21 mouse cellular contexts compared by ENCODE assay signal in the genomic region with DNA sequence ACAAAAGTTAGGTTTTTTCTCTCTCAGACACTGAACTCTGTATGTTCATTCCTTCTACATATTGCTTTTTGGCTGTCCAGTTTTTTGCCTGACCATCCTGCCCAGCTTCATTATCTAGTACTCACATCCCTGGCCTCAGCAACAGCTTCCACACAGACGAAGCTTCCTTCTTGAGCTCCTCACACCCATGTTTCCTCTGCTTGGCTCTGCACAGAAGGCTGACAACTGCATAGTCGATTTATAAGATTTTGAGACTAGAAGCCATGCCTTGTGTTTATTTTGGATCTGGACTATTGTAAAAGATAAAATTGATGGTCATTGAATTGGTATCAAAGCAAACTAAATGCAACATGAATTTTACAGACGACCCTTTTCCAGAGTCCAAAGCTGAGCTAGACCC.
DNase-seq lines count a peak whose midpoint lies in the region; ATAC-seq and TF ChIP-seq lines count a peak whose summit lies in the region.
"Had no signal": no experiment of that assay in that cellular context is flagged by ENCODE, and none has a peak within 500 bp of the region (broad histone marks: within the 10 kb centered on the region; RNA-seq: fewer than 3 reads in every experiment).

No protein-coding gene starts in this region.

- no peaks in the 10 kb centered on the region for H3K36me3 ChIP-seq in kidney, postnatal 0 days (ENCODE audit: insufficient read depth, low read length)
- no peaks in the 10 kb centered on the region for H3K36me3 ChIP-seq in kidney, adult 2 months (ENCODE audit: control insufficient read depth, insufficient read depth, low read length)
- no peaks in the 10 kb centered on the region for H3K36me3 ChIP-seq in kidney, embryonic 16.5 days (ENCODE audit: insufficient read depth, low read length)
- H3K36me3 ChIP-seq: embryonic facial prominence, embryonic 13.5 days; embryonic facial prominence, embryonic 15.5 days; forebrain, embryonic 10.5 days; forebrain, embryonic 12.5 days had no signal

- no peaks in the 10 kb centered on the region for H3K4me1 ChIP-seq in kidney, postnatal 0 days (replicated peaks; ENCODE audit: insufficient read depth, low read length)
- H3K4me1 ChIP-seq in kidney, adult 2 months (ENCODE audit: control insufficient read depth, insufficient read depth, low read length), result no peaks in the 10 kb centered on the region
- H3K4me1 ChIP-seq in kidney, embryonic 16.5 days (ENCODE audit: insufficient read depth, low read length), result no peaks in the 10 kb centered on the region
- H3K4me1 ChIP-seq: embryonic facial prominence, embryonic 13.5 days; embryonic facial prominence, embryonic 15.5 days; forebrain, embryonic 10.5 days; forebrain, embryonic 12.5 days had no signal

- no peaks in the 10 kb centered on the region for H3K27me3 ChIP-seq in kidney, postnatal 0 days (ENCODE audit: insufficient read depth, low read length)
- H3K27me3 ChIP-seq in kidney, adult 2 months (replicated peaks; ENCODE audit: control insufficient read depth, insufficient read depth, low read length), result no peaks in the 10 kb centered on the region
- no peaks in the 10 kb centered on the region; the same call in 1 of the 2 replicates for H3K27me3 ChIP-seq in kidney, embryonic 16.5 days (ENCODE audit: insufficient read depth, low read length)
- H3K27me3 ChIP-seq: embryonic facial prominence, embryonic 13.5 days; embryonic facial prominence, embryonic 15.5 days; forebrain, embryonic 12.5 days had no signal

- no peak for ATAC-seq in kidney, postnatal 0 days (replicated peaks; ENCODE audit: low FRiP score, low read depth)
- no peak for ATAC-seq in kidney, embryonic 16.5 days (ENCODE audit: low FRiP score, low TSS enrichment)
- ATAC-seq: forebrain, embryonic 14.5 days; forebrain, embryonic 16.5 days had no signal

- 52% methylated on average over 3 of the region's 3 CpGs for WGBS in kidney, postnatal 0 days
- WGBS in kidney, adult 2 months, result 67% methylated on average over 3 of the region's 3 CpGs
- 51% methylated on average over 3 of the region's 3 CpGs for WGBS in kidney, embryonic 16.5 days

- H3K4me3 ChIP-seq in kidney, postnatal 0 days (replicated peaks; ENCODE audit: low read depth, low read length), result no peak overlapping the region
- H3K4me3 ChIP-seq in kidney, adult 2 months (ENCODE audit: insufficient read depth, low read depth, low read length), result no peak overlapping the region
- H3K4me3 ChIP-seq in kidney, embryonic 16.5 days (ENCODE audit: low read length), result no peak overlapping the region
- H3K4me3 ChIP-seq: embryonic facial prominence, embryonic 13.5 days; embryonic facial prominence, embryonic 15.5 days; erythroblast, embryonic 14.5 days; forebrain, embryonic 10.5 days; forebrain, embryonic 12.5 days had no signal

- no peak for TF ChIP-seq POLR2A in kidney, adult 2 months (IDR thresholded peaks at IDR 0.05; ENCODE audit: low read depth, low read length)

- no peaks in the 10 kb centered on the region for H3K9me3 ChIP-seq in kidney, postnatal 0 days (replicated peaks; ENCODE audit: low read length)
- no peaks in the 10 kb centered on the region for H3K9me3 ChIP-seq in kidney, embryonic 16.5 days (ENCODE audit: low read length)
- H3K9me3 ChIP-seq: embryonic facial prominence, embryonic 15.5 days; forebrain, embryonic 10.5 days; forebrain, embryonic 12.5 days had no signal

- no peak overlapping the region for H3K4me2 ChIP-seq in kidney, postnatal 0 days (ENCODE audit: low read length)
- no peak overlapping the region for H3K4me2 ChIP-seq in kidney, embryonic 16.5 days (replicated peaks; ENCODE audit: low read depth, low read length)
- H3K4me2 ChIP-seq: embryonic facial prominence, embryonic 13.5 days; embryonic facial prominence, embryonic 15.5 days; forebrain, embryonic 12.5 days had no signal

- no peak overlapping the region for H3K9ac ChIP-seq in kidney, postnatal 0 days (ENCODE audit: low read depth, low read length)
- H3K9ac ChIP-seq in kidney, embryonic 16.5 days (replicated peaks; ENCODE audit: low read length), result no peak overlapping the region
- H3K9ac ChIP-seq: embryonic facial prominence, embryonic 13.5 days; embryonic facial prominence, embryonic 15.5 days; forebrain, embryonic 12.5 days had no signal

- no peak for TF ChIP-seq CTCF in kidney, postnatal 0 days (IDR thresholded peaks at IDR 0.05; ENCODE audit: low read depth)
- TF ChIP-seq CTCF in kidney, adult 2 months (conservative IDR thresholded peaks at IDR 0.05; ENCODE audit: insufficient read depth, insufficient read length, low read depth, low read length), result no peak

- peak; percentile 79 for DNase-seq in kidney, postnatal 0 days (ENCODE audit: low spot score)
- no peak for DNase-seq in kidney, adult 2 months
- peak; percentile 4 for DNase-seq in kidney, postnatal 14 days
- DNase-seq: adrenal gland, adult 2 months; adrenal gland, postnatal 10 days; adrenal gland, postnatal 25 days; cerebellum, adult 11 months; cerebellum, adult 18-20 months; cerebellum, adult 8-10 months; cerebellum, adult 9-11 months; cerebellum, postnatal 14 days; cerebellum, postnatal 36 days; embryo, embryonic 11 days had no signal

- H3K27ac ChIP-seq in kidney, postnatal 0 days, result no peak overlapping the region
- no peak overlapping the region for H3K27ac ChIP-seq in kidney, adult 2 months (ENCODE audit: insufficient read depth, low read depth, low read length)
- H3K27ac ChIP-seq in kidney, embryonic 16.5 days (ENCODE audit: low read length), result no peak overlapping the region
- H3K27ac ChIP-seq: embryonic facial prominence, embryonic 13.5 days; embryonic facial prominence, embryonic 15.5 days; forebrain, embryonic 10.5 days; forebrain, embryonic 12.5 days had no signal
